Mouse (Mus musculus) brain, adult 10 weeks (tissue): ENCODE data around the gene Gpr107. TPM values are rescaled to one million over a fixed set of nuclear protein-coding genes. Genes with fewer than 3 reads are reported as not detected.

ENCODE experiments used
- polyA plus RNA-seq: library from polyadenylated mRNA; stranded (reverse); fragments of 350-450 nt; fragmentation: Illumina TruSeq; extraction: RNeasy Lipid Tissue Mini Kit (QIAGEN cat#74804); gene quantifications from one replicate; pipeline ENCODE4 v1.2.3, GENCODE M21; 2015; ENCODE audit warnings: low read depth, low replicate concordance

Gene Gpr107
- 24.5 TPM for polyA plus RNA-seq

DNA sequence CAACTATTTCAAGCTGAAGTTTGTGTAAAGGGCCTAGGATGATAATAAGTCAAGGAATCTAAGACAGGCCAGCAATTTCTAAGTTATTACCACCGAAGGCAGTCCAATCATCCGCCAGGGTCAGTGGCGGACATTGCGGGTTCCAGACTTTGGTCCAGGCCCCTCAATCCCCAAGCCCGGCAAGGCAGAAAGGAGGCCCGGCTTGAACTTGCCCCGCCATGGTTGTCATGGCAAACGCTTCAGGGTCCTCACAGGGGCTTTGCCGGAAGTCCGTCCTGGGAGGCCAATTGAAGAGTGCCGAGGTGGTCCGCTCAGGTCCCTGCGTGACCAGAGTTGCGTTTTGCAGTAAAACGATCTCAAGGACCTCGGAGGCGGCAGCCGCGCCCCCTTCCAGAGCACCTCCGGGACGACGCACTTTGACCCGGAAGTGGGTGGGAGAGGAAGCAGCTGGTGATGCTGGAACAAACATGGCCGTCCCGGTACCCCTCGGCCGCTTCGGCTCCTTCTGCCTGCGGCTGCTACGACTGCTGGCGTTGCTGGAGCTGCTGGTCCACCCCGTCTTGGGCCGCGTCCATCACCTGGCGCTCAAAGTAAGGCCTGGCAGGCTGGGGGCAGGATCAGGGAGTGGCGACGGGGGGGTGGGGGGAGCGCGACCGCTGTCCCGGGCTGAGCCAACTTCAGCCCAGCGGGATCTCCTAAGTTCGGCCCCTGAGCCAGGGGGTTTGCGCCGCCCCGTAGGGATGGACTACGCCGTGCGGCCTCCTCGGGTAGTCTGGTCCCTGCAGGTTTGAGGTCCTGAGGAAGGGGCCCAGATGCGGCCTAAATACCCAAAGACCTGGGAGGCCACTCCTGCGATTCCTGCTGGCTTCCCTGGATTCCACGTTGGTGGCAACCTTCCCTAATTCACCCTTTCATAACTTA, at the start of gene Gpr107:
Gene Gpr107 (plus strand): TSS at position 425 of the 921 bp plus-strand sequence.

GRCm38 (mm10) chr2:31141867-31142454, 10.2 kb upstream of the Gpr107 start, which contains the start of gene Fnbp1:
Fnbp1 (minus strand) TSS chr2:31142008.

GRCm38 (mm10) chr2:31245491-31246141, 93.5 kb downstream of the Gpr107 start, which contains the start of gene Ncs1:
Ncs1 (plus strand) TSS chr2:31245823.

Other genes with a start within 250 kb of the Gpr107 start
- 5.0 TPM for gene Ptges, start 222.5 kb upstream of the Gpr107 start, polyA plus RNA-seq
- 29.3 TPM for gene Tor1b, start 199.4 kb upstream of the Gpr107 start, polyA plus RNA-seq
- gene Tor1a, start 184.4 kb upstream of the Gpr107 start, polyA plus RNA-seq: 57.1 TPM
- gene BC005624, start 170.1 kb upstream of the Gpr107 start, polyA plus RNA-seq: 85.4 TPM
- 42.2 TPM for gene Usp20, start 170.0 kb upstream of the Gpr107 start, polyA plus RNA-seq
- 94.0 TPM for gene Fnbp1, start 10.3 kb upstream of the Gpr107 start, polyA plus RNA-seq
- 146 TPM for gene Ncs1, start 93.5 kb downstream of the Gpr107 start, polyA plus RNA-seq
- gene Hmcn2, start 162.1 kb downstream of the Gpr107 start, polyA plus RNA-seq: 0.42 TPM